Mouse (Mus musculus): ENCODE data around the gene Taok2. TPM values are rescaled to one million over a fixed set of nuclear protein-coding genes. Genes with fewer than 3 reads are reported as not detected.

Taok2 gene
- total RNA-seq, 2 experiments from 2014 or later = 162 to 167 TPM

GRCm38 (mm10) chr7:126823202-126823711 is 61.2 kb downstream of the Taok2 start:
- Histone ChIP-seq H3K27ac (peak overlapping the region; percentile 96), H3K4me3 (peak overlapping the region; percentile 60)
- TF ChIP-seq CTCF (IDR thresholded peaks at IDR 0.05) = no peak
- intact Hi-C loops (cut with DNase I) = loop anchor here (2.0 to 10.0 kb wide), 3 partner anchors 132 to 288 kb away; partner anchors contain the start of genes Gm42742, Prrt2 and Sez6l2
- DNase-seq (ENCODE audit: extremely low spot score in 1 of 2, low spot score in 2 of 2) = peak in 1 of 2 experiments; percentile 37

GRCm38 (mm10) chr7:126822741-126823140 is 61.8 kb downstream of the Taok2 start:
- intact Hi-C loops (cut with DNase I) = loop anchor here (2.0 to 10.0 kb wide), 3 partner anchors 132 to 288 kb away; partner anchors contain the start of genes Gm42742, Prrt2 and Sez6l2
- H3K4me3 ChIP-seq = peak overlapping the region; percentile 60
- TF ChIP-seq CTCF (IDR thresholded peaks at IDR 0.05) = no peak
- peak overlapping the region; percentile 96 for H3K27ac ChIP-seq
- DNase-seq (ENCODE audit: extremely low spot score in 1 of 2, low spot score in 2 of 2) = peak in 1 of 2 experiments; percentile 29

GRCm38 (mm10) chr7:126821835-126822511 is 62.5 kb downstream of the Taok2 start:
- intact Hi-C loops (cut with DNase I) = loop anchor here (2.0 to 10.0 kb wide), 3 partner anchors 133 to 289 kb away; partner anchors contain the start of genes Gm42742, Prrt2 and Sez6l2
- Histone ChIP-seq H3K4me3 (peak overlapping the region; percentile 60), H3K27ac (peak overlapping the region; percentile 96)
- DNase-seq (ENCODE audit: extremely low spot score in 1 of 2, low spot score in 2 of 2) = peak; percentile 76 to 83
- TF ChIP-seq CTCF (IDR thresholded peaks at IDR 0.05) = peak; percentile 98

GRCm38 (mm10) chr7:126818818-126819217 is 65.7 kb downstream of the Taok2 start:
- intact Hi-C loops (cut with DNase I) = no loop called here
- peak; percentile 23 for TF ChIP-seq CTCF (IDR thresholded peaks at IDR 0.05)
- no peak overlapping the region for H3K27ac ChIP-seq
- no peak for DNase-seq (ENCODE audit: extremely low spot score in 1 of 2, low spot score in 2 of 2)
- no peak overlapping the region for H3K4me3 ChIP-seq

- H3K4me3 ChIP-seq = no peak overlapping the region
- no peak for DNase-seq (ENCODE audit: extremely low spot score in 1 of 2, low spot score in 2 of 2)
- no peak for TF ChIP-seq CTCF (IDR thresholded peaks at IDR 0.05)
- intact Hi-C loops (cut with DNase I) = no loop called here
- no peak overlapping the region for H3K27ac ChIP-seq
These were observed 66.9 kb downstream of the Taok2 start for GRCm38 (mm10) chr7:126817595-126817994.

GRCm38 (mm10) chr7:126816494-126816893 is 68.0 kb downstream of the Taok2 start:
- DNase-seq (ENCODE audit: extremely low spot score in 1 of 2, low spot score in 2 of 2) = no peak
- TF ChIP-seq CTCF (IDR thresholded peaks at IDR 0.05) = no peak
- intact Hi-C loops (cut with DNase I) = no loop called here

GRCm38 (mm10) chr7:126815726-126816222 is 68.7 kb downstream of the Taok2 start:
- Histone ChIP-seq H3K4me3 (no peak overlapping the region), H3K27ac (no peak overlapping the region)
- DNase-seq (ENCODE audit: extremely low spot score in 1 of 2, low spot score in 2 of 2) = no peak
- TF ChIP-seq CTCF (IDR thresholded peaks at IDR 0.05) = no peak
- intact Hi-C loops (cut with DNase I) = no loop called here

More at GRCm38 (mm10) chr7:126816494-126816893, 68.0 kb downstream of the Taok2 start:
- Histone ChIP-seq H3K27ac (no peak overlapping the region), H3K4me3 (no peak overlapping the region)

Other genes starting within 250 kb of the Taok2 start
- 10 to 100 TPM; 30.2 to 33.5 TPM for gene Sgf29, start 235.4 kb downstream of the Taok2 start, total RNA-seq (2021)
- gene Sult1a1, start 208.3 kb downstream of the Taok2 start, total RNA-seq (2021) = 10 to 100 TPM; 10.8 to 13.6 TPM
- gene Bola2, start 189.3 kb downstream of the Taok2 start, total RNA-seq (2021) = 100 to 1,000 TPM; 100 to 106 TPM
- gene Slx1b, start 188.9 kb downstream of the Taok2 start, total RNA-seq (2021) = 10 to 100 TPM; 17.9 to 21.1 TPM
- 100 to 1,000 TPM; 164 to 185 TPM for gene Coro1a, start 176.9 kb downstream of the Taok2 start, total RNA-seq (2021)
- 100 to 1,000 TPM; 155 to 166 TPM for gene Mapk3, start 125.1 kb downstream of the Taok2 start, total RNA-seq (2021)
- 1 to 10 TPM; 2.4 to 3.4 TPM for gene Gdpd3, start 118.4 kb downstream of the Taok2 start, total RNA-seq (2021)
- 100 to 1,000 TPM; 312 to 323 TPM for gene Ypel3, start 107.7 kb downstream of the Taok2 start, total RNA-seq (2021)
- gene Tbx6, start 103.2 kb downstream of the Taok2 start, total RNA-seq (2021) = 1 to 10 TPM; 1.1 to 1.2 TPM
- 10 to 100 TPM; 50.4 TPM for gene Ppp4c, start 92.2 kb downstream of the Taok2 start, total RNA-seq (2021)
- gene Fam57b, start 87.0 kb downstream of the Taok2 start, total RNA-seq (2021) = 10 to 100 TPM; 71.6 to 77.4 TPM
- not detected for gene 4930451I11Rik, start 53.1 kb downstream of the Taok2 start, total RNA-seq (2021)
- gene Doc2a, start 37.3 kb downstream of the Taok2 start, total RNA-seq (2021) = 10 to 100 TPM; 46.9 to 51.7 TPM
- 10 to 100 TPM; 36.6 to 40.9 TPM for gene Hirip3, start 22.7 kb downstream of the Taok2 start, total RNA-seq (2021)
- gene Ino80e, start 22.3 kb downstream of the Taok2 start, total RNA-seq (2021) = 10 to 100 TPM; 52.5 to 53.2 TPM
- gene Tmem219, start 38.2 kb upstream of the Taok2 start, total RNA-seq (2021) = 10 to 100 TPM; 17.3 to 22.0 TPM
- gene Kctd13, start 44.2 kb upstream of the Taok2 start, total RNA-seq (2021) = 100 to 1,000 TPM; 135 to 146 TPM
- 10 to 100 TPM; 51.4 to 55.8 TPM for gene Asphd1, start 64.9 kb upstream of the Taok2 start, total RNA-seq (2021)
- gene Sez6l2, start 65.9 kb upstream of the Taok2 start, total RNA-seq (2021) = 100 to 1,000 TPM; 421 to 427 TPM
- gene Cdipt, start 91.2 kb upstream of the Taok2 start, total RNA-seq (2021) = 100 to 1,000 TPM; 181 to 186 TPM
- gene Cdiptos, start 91.4 kb upstream of the Taok2 start, total RNA-seq (2021) = under 1 TPM in 1 of 2 experiments, not detected in 1; 0.52 TPM
- gene Mvp, start 129.9 kb upstream of the Taok2 start, total RNA-seq (2021) = 1 to 10 TPM; 7.2 to 8.3 TPM
- gene Pagr1b, start 131.8 kb upstream of the Taok2 start, total RNA-seq (2021) = 1 to 10 TPM in 1 of 2 experiments, not detected in 1; 1.2 TPM
- gene Pagr1a, start 132.6 kb upstream of the Taok2 start, total RNA-seq (2021) = 10 to 100 TPM; 15.1 to 27.1 TPM
- gene Gm42742, start 136.4 kb upstream of the Taok2 start, total RNA-seq (2021) = 10 to 100 TPM; 61.0 to 66.3 TPM
- gene Prrt2, start 136.5 kb upstream of the Taok2 start, total RNA-seq (2021) = 100 to 1,000 TPM; 214 to 216 TPM
- gene Maz, start 142.3 kb upstream of the Taok2 start, total RNA-seq (2021) = 100 to 1,000 TPM; 210 to 221 TPM
- 1 to 10 TPM; 4.4 to 9.7 TPM for gene Kif22, start 157.8 kb upstream of the Taok2 start, total RNA-seq (2021)
- not detected for gene Zg16, start 202.6 kb upstream of the Taok2 start, total RNA-seq (2021)
- 1 to 10 TPM; 1.2 TPM for gene AI467606, start 206.7 kb upstream of the Taok2 start, total RNA-seq (2021)
- under 1 TPM; 0.28 to 0.32 TPM for gene Qprt, start 237.5 kb upstream of the Taok2 start, total RNA-seq (2021)